Mouse (Mus musculus): Measurements from ENCODE around the gene Dlx5. TPM values are rescaled to one million over a fixed set of nuclear protein-coding genes. Genes with fewer than 3 reads are reported as not detected.

Gene Dlx5
- polyA plus RNA-seq, 1 experiment from 2014 or later: 0.41 TPM

DNA sequence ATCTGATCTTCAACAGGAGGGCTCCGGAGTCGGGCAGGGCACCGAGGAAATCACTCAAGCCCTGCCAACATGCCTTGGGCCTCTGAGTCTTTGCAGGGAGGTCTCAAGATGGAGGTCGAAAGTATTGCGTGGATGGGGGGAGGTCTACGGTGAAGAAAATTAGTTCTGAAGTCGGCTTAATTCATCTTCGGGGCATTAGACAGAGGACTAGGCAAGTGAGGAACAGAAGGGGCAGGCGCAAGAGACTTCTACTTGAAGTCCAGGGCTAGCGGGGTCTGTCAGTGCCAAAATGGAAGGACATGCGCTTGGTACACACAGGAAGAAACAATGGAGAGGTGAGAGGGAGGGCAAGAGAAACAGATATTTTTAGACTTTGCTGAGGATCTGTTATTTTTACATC, 6.7 kb downstream of the Dlx5 start:
- Histone ChIP-seq H3K27me3 (replicated peaks) (peaks cover 94% of the 10 kb centered on the region), H3K9me3 (replicated peaks) (no peaks in the 10 kb centered on the region), H3K9ac (replicated peaks) (no peak overlapping the region), H3K4me1 (0 out of 2 replicates have a peak, but pooled peaks cover 4% of the 10 kb centered on the region), H3K4me2 (no peak overlapping the region), H3K36me3 (no peaks in the 10 kb centered on the region), H3K4me3 (replicated peaks) (no peak overlapping the region), H3K27ac (replicated peaks) (no peak overlapping the region)
- whole genome bisulfite sequencing: 2% methylated on average over 11 of the region's 11 CpGs
- ATAC-seq (ENCODE audit: low FRiP score): no peak

DNA sequence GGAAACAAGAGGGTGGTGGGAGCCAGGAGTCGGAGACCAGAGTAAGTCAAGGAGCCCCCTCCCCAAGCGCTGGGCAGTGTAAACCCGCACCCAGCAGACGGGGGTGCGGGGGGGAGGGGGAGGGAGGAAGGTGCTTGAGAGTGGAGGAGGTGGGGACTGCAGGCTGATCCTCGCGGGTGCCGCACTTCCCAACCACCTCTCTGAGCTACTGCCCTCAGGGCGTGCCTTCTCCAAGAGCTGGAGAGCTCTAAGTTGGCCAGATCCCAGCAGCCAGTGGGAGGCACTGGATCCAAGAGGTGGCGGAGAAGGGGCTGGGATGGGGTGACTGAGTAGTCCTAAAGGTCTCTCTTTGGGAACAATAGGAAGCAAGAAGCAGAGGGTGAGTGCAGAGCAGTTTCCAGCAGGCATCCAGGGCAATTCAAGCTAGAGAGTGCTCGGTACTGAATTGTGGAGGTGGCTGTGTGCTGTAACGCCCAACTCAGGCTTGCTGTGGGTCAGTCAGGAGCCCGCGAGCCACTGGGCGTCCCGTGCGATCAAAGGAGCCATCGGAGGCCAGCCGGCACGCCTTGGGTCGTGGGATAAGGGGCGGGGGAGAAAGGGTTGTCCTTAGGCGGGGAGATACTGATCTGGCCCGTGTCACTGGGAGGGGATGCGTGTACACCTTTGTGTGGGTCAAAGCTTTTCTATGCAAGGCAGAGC, 7.7 kb downstream of the Dlx5 start:
- WGBS: under 1% methylated on average over 25 of the region's 25 CpGs
- peak; percentile 27; the same call in 1 of the 2 replicates for ATAC-seq (ENCODE audit: low FRiP score)
- H3K4me3 ChIP-seq (replicated peaks): no peak overlapping the region
- H3K27me3 ChIP-seq (replicated peaks): peaks cover 94% of the 10 kb centered on the region
- H3K9ac ChIP-seq (replicated peaks): no peak overlapping the region
- H3K4me2 ChIP-seq: no peak overlapping the region
- H3K4me1 ChIP-seq: 0 out of 2 replicates have a peak, but pooled peaks cover 4% of the 10 kb centered on the region
- no peak overlapping the region for H3K27ac ChIP-seq (replicated peaks)
- H3K36me3 ChIP-seq: no peaks in the 10 kb centered on the region
- H3K9me3 ChIP-seq (replicated peaks): no peaks in the 10 kb centered on the region

- H3K27me3 ChIP-seq (replicated peaks): peaks cover 96% of the 10 kb centered on the region
- no peak overlapping the region for H3K4me2 ChIP-seq
- under 1% methylated on average over 19 of the region's 19 CpGs for WGBS
These were observed 8.3 kb downstream of the Dlx5 start for GRCm38 (mm10) chr6:6873476-6874072.

DNA sequence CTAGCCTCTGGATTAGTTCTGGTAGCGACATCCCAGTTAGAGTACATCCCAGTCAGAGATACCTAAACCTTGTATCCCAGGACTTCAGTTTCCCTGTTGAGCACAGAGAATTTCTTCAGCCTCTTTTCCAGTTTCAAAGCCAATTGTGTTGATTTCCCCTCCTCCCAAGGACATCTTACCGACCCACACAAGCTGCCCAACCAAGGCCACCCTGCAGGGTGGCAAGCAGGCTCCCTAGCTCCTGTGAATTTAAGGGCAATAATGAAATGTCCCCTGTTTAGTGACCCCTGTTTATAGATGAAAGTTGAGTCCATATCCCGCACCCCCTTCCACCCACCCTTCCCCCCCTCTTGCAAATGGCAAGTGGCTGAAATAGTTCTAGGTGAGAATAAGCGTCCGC, 9.0 kb downstream of the Dlx5 start:
- ATAC-seq (ENCODE audit: low FRiP score): no peak
- Histone ChIP-seq H3K4me3 (replicated peaks) (no peak overlapping the region), H3K4me2 (no peak overlapping the region), H3K27ac (replicated peaks) (no peak overlapping the region), H3K4me1 (0 out of 2 replicates have a peak, but pooled peaks cover 4% of the 10 kb centered on the region), H3K9ac (replicated peaks) (no peak overlapping the region), H3K9me3 (replicated peaks) (no peaks in the 10 kb centered on the region), H3K36me3 (no peaks in the 10 kb centered on the region), H3K27me3 (replicated peaks) (peaks cover 95% of the 10 kb centered on the region)
- 2% methylated on average over 5 of the region's 5 CpGs for WGBS

More at GRCm38 (mm10) chr6:6873476-6874072, 8.3 kb downstream of the Dlx5 start:
- Histone ChIP-seq H3K27ac (replicated peaks) (no peak overlapping the region), H3K9me3 (replicated peaks) (no peaks in the 10 kb centered on the region), H3K4me1 (0 out of 2 replicates have a peak, but pooled peaks cover 4% of the 10 kb centered on the region), H3K4me3 (replicated peaks) (no peak overlapping the region), H3K9ac (replicated peaks) (no peak overlapping the region), H3K36me3 (no peaks in the 10 kb centered on the region)
- 0 out of 2 replicates have a peak, but pooled peaks have one; percentile 13 for ATAC-seq (ENCODE audit: low FRiP score)

- 1% methylated on average over 5 of the region's 5 CpGs for WGBS
- H3K4me2 ChIP-seq: no peak overlapping the region
- H3K4me1 ChIP-seq: 0 out of 2 replicates have a peak, but pooled peaks cover 4% of the 10 kb centered on the region
- H3K36me3 ChIP-seq: no peaks in the 10 kb centered on the region
- H3K9ac ChIP-seq (replicated peaks): no peak overlapping the region
- H3K4me3 ChIP-seq (replicated peaks): no peak overlapping the region
- H3K27ac ChIP-seq (replicated peaks): no peak overlapping the region
- no peaks in the 10 kb centered on the region for H3K9me3 ChIP-seq (replicated peaks)
- H3K27me3 ChIP-seq (replicated peaks): peaks cover 90% of the 10 kb centered on the region
- ATAC-seq (ENCODE audit: low FRiP score): no peak
These were observed 10.2 kb downstream of the Dlx5 start for GRCm38 (mm10) chr6:6871692-6872091.

- H3K9ac ChIP-seq (replicated peaks): no peak overlapping the region
- no peak overlapping the region for H3K27ac ChIP-seq (replicated peaks)
- no peaks in the 10 kb centered on the region for H3K36me3 ChIP-seq
- no peaks in the 10 kb centered on the region for H3K9me3 ChIP-seq (replicated peaks)
- no peak for ATAC-seq (ENCODE audit: low FRiP score)
- H3K4me2 ChIP-seq: no peak overlapping the region
- H3K27me3 ChIP-seq (replicated peaks): peaks cover 89% of the 10 kb centered on the region
- no peak overlapping the region for H3K4me3 ChIP-seq (replicated peaks)
- 0 out of 2 replicates have a peak, but pooled peaks cover 4% of the 10 kb centered on the region for H3K4me1 ChIP-seq
- 2% methylated on average over 7 of the region's 7 CpGs for WGBS
These were observed 10.9 kb downstream of the Dlx5 start for GRCm38 (mm10) chr6:6870876-6871420.

DNA sequence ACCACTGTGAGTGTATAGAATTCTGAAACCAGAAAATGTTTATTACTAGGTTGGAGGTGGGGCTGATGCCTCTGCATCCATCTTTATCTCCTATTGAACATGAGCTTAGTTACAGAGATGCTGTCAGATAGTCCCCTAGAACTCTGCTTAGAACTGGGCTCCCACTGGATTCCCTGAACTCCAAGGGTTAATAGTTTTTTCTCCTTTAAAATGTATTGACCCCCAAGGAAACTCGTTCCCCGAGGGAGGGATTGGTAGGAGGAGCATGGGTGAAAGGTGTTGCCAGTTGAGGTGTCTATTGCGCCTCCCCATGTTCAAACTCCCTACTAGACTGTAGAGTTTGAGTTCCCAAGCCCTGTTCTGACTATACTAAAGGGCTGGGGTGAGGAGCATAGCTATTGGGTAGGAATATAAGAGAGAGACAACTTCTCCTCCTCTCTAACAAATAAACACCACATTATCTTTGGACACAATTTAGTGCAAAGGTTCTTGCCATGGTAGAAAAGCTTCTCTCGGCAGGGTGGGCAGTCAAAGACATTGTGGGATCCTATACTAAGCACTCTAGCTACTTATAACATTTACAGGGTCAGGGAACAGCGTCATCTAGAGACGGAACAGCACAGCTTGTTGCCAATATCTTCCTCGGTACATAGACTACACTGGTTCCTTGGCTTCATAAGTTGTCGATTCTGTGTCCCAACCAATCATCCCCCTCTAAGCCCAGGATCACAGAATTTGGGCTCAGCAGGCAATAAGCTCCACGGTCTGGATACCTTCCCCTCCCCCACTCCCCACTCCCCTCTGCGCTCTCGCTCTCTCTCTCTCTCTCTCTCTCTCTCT, 11.7 kb downstream of the Dlx5 start:
- ATAC-seq (ENCODE audit: low FRiP score): no peak
- Histone ChIP-seq H3K4me3 (replicated peaks) (no peak overlapping the region), H3K27me3 (replicated peaks) (peaks cover 89% of the 10 kb centered on the region), H3K4me2 (no peak overlapping the region), H3K36me3 (no peaks in the 10 kb centered on the region), H3K9ac (replicated peaks) (no peak overlapping the region), H3K4me1 (0 out of 2 replicates have a peak, but pooled peaks cover 4% of the 10 kb centered on the region), H3K9me3 (replicated peaks) (no peaks in the 10 kb centered on the region), H3K27ac (replicated peaks) (no peak overlapping the region)
- 1% methylated on average over 11 of the region's 11 CpGs for WGBS

- Histone ChIP-seq H3K36me3 (no peaks in the 10 kb centered on the region), H3K4me1 (0 out of 2 replicates have a peak, but pooled peaks cover under 1% of the 10 kb centered on the region), H3K9ac (replicated peaks) (no peak overlapping the region), H3K4me3 (replicated peaks) (no peak overlapping the region), H3K4me2 (no peak overlapping the region), H3K27me3 (replicated peaks) (peaks cover 89% of the 10 kb centered on the region), H3K9me3 (replicated peaks) (no peaks in the 10 kb centered on the region), H3K27ac (replicated peaks) (no peak overlapping the region)
- WGBS: 2% methylated on average over 13 of the region's 13 CpGs
- no peak for ATAC-seq (ENCODE audit: low FRiP score)
These were observed 12.7 kb downstream of the Dlx5 start for GRCm38 (mm10) chr6:6869041-6869685.

DNA sequence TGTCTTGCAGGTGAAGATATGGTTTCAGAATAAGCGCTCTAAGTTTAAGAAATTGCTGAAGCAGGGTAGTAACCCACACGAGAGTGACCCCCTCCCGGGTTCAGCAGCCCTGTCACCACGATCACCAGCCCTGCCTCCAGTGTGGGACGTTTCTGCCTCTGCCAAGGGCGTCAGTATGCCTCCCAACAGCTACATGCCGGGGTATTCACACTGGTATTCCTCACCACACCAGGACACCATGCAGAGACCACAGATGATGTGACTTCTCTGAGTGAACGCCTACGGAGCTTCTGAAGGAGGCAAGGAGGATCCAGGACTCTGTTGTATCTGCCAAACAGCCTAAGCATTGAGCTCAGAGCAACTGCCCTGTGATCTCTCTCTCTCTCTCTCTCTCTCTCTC, 14.9 kb downstream of the Dlx5 start:
- no peak overlapping the region for H3K27ac ChIP-seq (replicated peaks)
- H3K27me3 ChIP-seq (replicated peaks): peaks cover 88% of the 10 kb centered on the region
- H3K4me3 ChIP-seq (replicated peaks): no peak overlapping the region
- under 1% methylated on average over 9 of the region's 9 CpGs for WGBS
- H3K36me3 ChIP-seq: no peaks in the 10 kb centered on the region
- H3K9ac ChIP-seq (replicated peaks): no peak overlapping the region
- H3K4me1 ChIP-seq: peaks cover 17% of the 10 kb centered on the region
- H3K9me3 ChIP-seq (replicated peaks): no peaks in the 10 kb centered on the region
- ATAC-seq (ENCODE audit: low FRiP score): no peak
- H3K4me2 ChIP-seq: no peak overlapping the region

GRCm38 (mm10) chr6:6864441-6865440, 17.1 kb downstream of the Dlx5 start:
- Histone ChIP-seq H3K4me2 (no peak overlapping the region), H3K9ac (replicated peaks) (no peak overlapping the region), H3K27me3 (replicated peaks) (peaks cover 81% of the 10 kb centered on the region), H3K27ac (replicated peaks) (no peak overlapping the region), H3K9me3 (replicated peaks) (no peaks in the 10 kb centered on the region), H3K36me3 (no peaks in the 10 kb centered on the region), H3K4me3 (replicated peaks) (no peak overlapping the region), H3K4me1 (peaks cover 25% of the 10 kb centered on the region)
- 3% methylated on average over 36 of the region's 36 CpGs for WGBS
- no peak for ATAC-seq (ENCODE audit: low FRiP score)

All from neural tube, embryonic 15.5 days (tissue).